Mouse (Mus musculus) CH12.LX (cell line): ENCODE measurements around the gene Cdh10. TPM values are rescaled to one million over a fixed set of nuclear protein-coding genes. Genes with fewer than 3 reads are reported as not detected.

ENCODE experiments used
- DNase-seq: peaks from one replicate; pipeline ENCODE4 v3.0.0-alpha.2; 2013; ENCODE audit errors: extremely low read depth
- H3K27ac ChIP-seq: 2 replicates; pipeline ENCODE4 v1.5.1; 2012; ENCODE audit warnings: low read depth, mild to moderate bottlenecking, control low read depth, moderate library complexity; ENCODE audit not compliant: insufficient read depth
- H3K27me3 ChIP-seq: replicated peaks from 2 replicates; pipeline ENCODE3; 2012; ENCODE audit warnings: inconsistent platforms
- H3K36me3 ChIP-seq, 2 experiments: replicated peaks in 1 of 2; 2 replicates each; pipeline versions ENCODE3 to v1.6.1; 2012; ENCODE audit warnings: inconsistent platforms in 1 of 2, low read length in 1 of 2, mild to moderate bottlenecking in 1 of 2, mixed read lengths in 1 of 2, moderate library complexity in 1 of 2; ENCODE audit not compliant: control insufficient read depth in 1 of 2, insufficient read depth in 1 of 2
- H3K4me1 ChIP-seq, 2 experiments: 2 replicates each; pipeline ENCODE4 v1.6.1; 2012; ENCODE audit warnings: inconsistent platforms in 1 of 2, moderate library complexity in 1 of 2; ENCODE audit not compliant: insufficient read depth in 2 of 2, control insufficient read depth in 1 of 2
- H3K4me2 ChIP-seq: 2 replicates; pipeline ENCODE4 v1.6.1; 2012; ENCODE audit warnings: low read depth, mild to moderate bottlenecking, control low read depth; ENCODE audit not compliant: poor library complexity, insufficient read depth, severe bottlenecking
- H3K4me3 ChIP-seq, 3 experiments: fragments of 150-350 bp in 1 of 3; sonication (generic) in 1 of 3; replicated peaks in 1 of 3; 2 replicates each; pipeline versions ENCODE3 to v1.5.1; 2011 to 2012; ENCODE audit warnings: low read depth in 2 of 3, low read length in 2 of 3, mild to moderate bottlenecking in 2 of 3, moderate library complexity in 2 of 3, control low read depth in 1 of 3, improper control_type of control experiment in 1 of 3, inconsistent platforms in 1 of 3, mixed read lengths in 1 of 3; ENCODE audit not compliant: poor library complexity in 1 of 3
- H3K79me2 ChIP-seq: replicated peaks from 2 replicates; pipeline ENCODE4 v1.6.1; 2012; ENCODE audit warnings: mild to moderate bottlenecking, moderate library complexity; ENCODE audit not compliant: control insufficient read depth, poor library complexity, insufficient read depth, severe bottlenecking; ENCODE audit errors: extremely low read depth
- H3K9ac ChIP-seq: 2 replicates; pipeline ENCODE4 v1.6.1; 2012; ENCODE audit warnings: low read depth, mild to moderate bottlenecking, control low read depth, moderate library complexity; ENCODE audit not compliant: insufficient read depth
- H3K9me3 ChIP-seq: replicated peaks from 2 replicates; pipeline ENCODE3; 2012; ENCODE audit warnings: low read length, inconsistent platforms, mixed read lengths
- CHD1 ChIP-seq: IDR thresholded peaks from 2 replicates; pipeline ENCODE4 v1.6.1; 2012; ENCODE audit warnings: low read depth, low read length, improper control_type of control experiment, inconsistent platforms
- CTCF ChIP-seq, 2 experiments: IDR thresholded peaks in 1 of 2; conservative IDR thresholded peaks in 1 of 2; 2 replicates each; pipeline ENCODE4 v1.5.1; 2011 to 2012; ENCODE audit warnings: low read depth in 2 of 2, low read length in 2 of 2, improper control_type of control experiment in 1 of 2, inconsistent platforms in 1 of 2, mild to moderate bottlenecking in 1 of 2, moderate library complexity in 1 of 2
- E2F4 ChIP-seq: IDR thresholded peaks from 2 replicates; pipeline ENCODE4 v1.6.1; 2011; ENCODE audit warnings: low read depth, low read length, improper control_type of control experiment; ENCODE audit not compliant: insufficient replicate concordance
- ELF1 ChIP-seq: IDR thresholded peaks from 2 replicates; pipeline ENCODE4 v1.6.1; 2014; ENCODE audit warnings: low read depth, mild to moderate bottlenecking, inconsistent platforms, low read length, improper control_type of control experiment
- EP300 ChIP-seq: IDR thresholded peaks from 2 replicates; pipeline ENCODE4 v1.6.1; 2011; ENCODE audit warnings: low read length, improper control_type of control experiment
- ETS1 ChIP-seq: conservative IDR thresholded peaks from 2 replicates; pipeline ENCODE4 v1.6.1; 2012; ENCODE audit warnings: low read depth, mild to moderate bottlenecking, inconsistent platforms, low read length, improper control_type of control experiment, moderate library complexity
- GABPA ChIP-seq: IDR thresholded peaks from 2 replicates; pipeline ENCODE4 v1.6.1; 2012; ENCODE audit warnings: low read depth, low read length, improper control_type of control experiment, inconsistent platforms; ENCODE audit not compliant: insufficient replicate concordance
- HCFC1 ChIP-seq: IDR thresholded peaks from 2 replicates; pipeline ENCODE4 v1.6.1; 2012; ENCODE audit warnings: low read depth, mild to moderate bottlenecking, inconsistent platforms, low read length, improper control_type of control experiment
- JUN ChIP-seq: IDR thresholded peaks from 2 replicates; pipeline ENCODE4 v1.6.1; 2011; ENCODE audit warnings: low read depth, mild to moderate bottlenecking, low read length, improper control_type of control experiment, moderate library complexity; ENCODE audit not compliant: insufficient read depth
- JUND ChIP-seq: conservative IDR thresholded peaks from 2 replicates; pipeline ENCODE4 v1.6.1; 2011; ENCODE audit warnings: low read depth, low read length, improper control_type of control experiment
- MAX ChIP-seq: IDR thresholded peaks from 2 replicates; pipeline ENCODE4 v1.6.1; 2011; ENCODE audit warnings: low read length, improper control_type of control experiment
- MAZ ChIP-seq: IDR thresholded peaks from 2 replicates; pipeline ENCODE4 v1.6.1; 2012; ENCODE audit warnings: low read depth, mild to moderate bottlenecking, inconsistent platforms, low read length, improper control_type of control experiment, moderate library complexity
- MEF2A ChIP-seq: IDR thresholded peaks from 2 replicates; pipeline ENCODE4 v1.6.1; 2014; ENCODE audit warnings: low read depth, mild to moderate bottlenecking, inconsistent platforms, low read length, improper control_type of control experiment, borderline replicate concordance
- MXI1 ChIP-seq: IDR thresholded peaks from 2 replicates; pipeline ENCODE4 v1.6.1; 2011; ENCODE audit warnings: mild to moderate bottlenecking, low read depth, low read length, improper control_type of control experiment
- NRF1 ChIP-seq: IDR thresholded peaks from 2 replicates; pipeline ENCODE4 v1.6.1; 2014; ENCODE audit warnings: low read depth, mild to moderate bottlenecking, inconsistent platforms, low read length, improper control_type of control experiment, moderate library complexity
- PAX5 ChIP-seq: IDR thresholded peaks from 2 replicates; pipeline ENCODE4 v1.6.1; 2012; ENCODE audit warnings: low read length, inconsistent platforms, mixed read lengths
- POLR2AphosphoS2 ChIP-seq: IDR thresholded peaks from 2 replicates; pipeline ENCODE4 v1.6.1; 2011; ENCODE audit warnings: low read depth, low read length, improper control_type of control experiment
- RAD21 ChIP-seq: IDR thresholded peaks from 2 replicates; pipeline ENCODE4 v1.6.1; 2011; ENCODE audit warnings: low read depth, mild to moderate bottlenecking, low read length, improper control_type of control experiment, moderate library complexity
- RCOR1 ChIP-seq: conservative IDR thresholded peaks from 2 replicates; pipeline ENCODE4 v1.6.1; 2012; ENCODE audit warnings: low read depth, mild to moderate bottlenecking, inconsistent platforms, low read length, improper control_type of control experiment
- SMC3 ChIP-seq: IDR thresholded peaks from 2 replicates; pipeline ENCODE4 v1.6.1; 2011; ENCODE audit warnings: low read depth, low read length, improper control_type of control experiment
- TBP ChIP-seq: conservative IDR thresholded peaks from 2 replicates; pipeline ENCODE4 v1.6.1; 2011; ENCODE audit warnings: low read depth, low read length, improper control_type of control experiment
- TCF12 ChIP-seq: IDR thresholded peaks from 2 replicates; pipeline ENCODE4 v1.6.1; 2014; ENCODE audit warnings: low read depth, mild to moderate bottlenecking, inconsistent platforms, low read length, improper control_type of control experiment
- UBTF ChIP-seq: IDR thresholded peaks from 2 replicates; pipeline ENCODE4 v1.6.1; 2012; ENCODE audit warnings: low read depth, mild to moderate bottlenecking, inconsistent platforms, low read length, improper control_type of control experiment, moderate library complexity
- ZKSCAN1 ChIP-seq: IDR thresholded peaks from 2 replicates; pipeline ENCODE4 v1.6.1; 2012; ENCODE audit warnings: low read depth, inconsistent platforms, low read length, improper control_type of control experiment, borderline replicate concordance
- ZMIZ1 ChIP-seq: IDR thresholded peaks from 2 replicates; pipeline ENCODE4 v1.6.1; 2012; ENCODE audit warnings: low read depth, mild to moderate bottlenecking, inconsistent platforms, low read length, improper control_type of control experiment
- ZNF384 ChIP-seq: IDR thresholded peaks from 2 replicates; pipeline ENCODE4 v1.6.1; 2012; ENCODE audit warnings: low read depth, low read length, improper control_type of control experiment, inconsistent platforms
- dilution Hi-C: fragments of 300-500 bp; cut with MboI; formaldehyde crosslinking; loops from 2 replicates; pipeline ENCODE4 v1.14.3; 2020; ENCODE audit warnings: low sequenced_read_pairs; ENCODE audit not compliant: extremely low pct_unique_long_range_greater_than_20kb, extremely low pct_ligation_motif_present
- in situ Hi-C: fragments of 300-500 bp; cut with MboI; formaldehyde crosslinking; loops from 3 replicates; pipeline ENCODE4 v1.14.3; 2019; ENCODE audit warnings: low sequenced_read_pairs, low pct_ligation_motif_present, low pct_unique_long_range_greater_than_20kb, mixed read lengths
- polyA plus RNA-seq: library from polyadenylated mRNA; unstranded; fragments of >175 nt; gene quantifications from 2 replicates; pipeline ENCODE4 v1.2.1, GENCODE M21; 2012; ENCODE audit warnings: low read depth; ENCODE audit not compliant: insufficient read length
- total RNA-seq, 2 experiments: library from RNA; depleted of rRNA; stranded (reverse); fragments of 300-350 nt in 1 of 2; fragments of >200 nt in 1 of 2; gene quantifications; 2 replicates each; pipeline ENCODE4 v1.2.3; 2012 to 2014

Gene Cdh10
- total and polyA plus RNA-seq, 3 experiments = not detected

DNA sequence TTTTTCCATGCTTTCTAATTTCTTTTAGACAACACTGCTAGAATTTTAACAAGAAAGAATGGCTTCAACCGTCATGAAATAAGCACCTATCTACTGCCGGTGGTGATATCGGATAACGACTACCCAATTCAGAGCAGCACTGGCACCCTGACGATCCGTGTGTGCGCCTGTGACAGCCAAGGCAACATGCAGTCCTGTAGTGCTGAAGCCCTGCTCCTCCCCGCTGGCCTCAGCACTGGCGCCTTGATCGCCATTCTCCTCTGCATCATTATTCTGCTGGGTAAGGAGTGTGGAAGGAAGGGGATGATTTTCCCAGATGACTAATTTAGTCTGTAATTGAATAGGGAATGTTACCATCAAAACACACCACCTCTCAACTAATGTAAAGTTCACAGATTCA lies 192.1 kb downstream of the Cdh10 start:
- H3K4me1 ChIP-seq = no peaks in the 10 kb centered on the region
- H3K9me3 ChIP-seq = peaks cover 37% of the 10 kb centered on the region
- no peaks in the 10 kb centered on the region for H3K36me3 ChIP-seq
- dilution Hi-C loops = no loop called here
- H3K9ac ChIP-seq = no peak overlapping the region
- no peak overlapping the region for H3K4me2 ChIP-seq
- H3K27ac ChIP-seq = no peak overlapping the region
- in situ Hi-C loops = no loop called here
- no peaks in the 10 kb centered on the region for H3K27me3 ChIP-seq
- no peaks in the 10 kb centered on the region for H3K79me2 ChIP-seq
- no peak for DNase-seq
- peak overlapping the region in 1 of 3 experiments; percentile 10 for H3K4me3 ChIP-seq
- TF ChIP-seq GABPA (no peak), ZMIZ1 (no peak), MAZ (no peak), SMC3 (no peak), JUND (no peak), ELF1 (no peak), HCFC1 (no peak), MAX (no peak), ZNF384 (no peak)

DNA sequence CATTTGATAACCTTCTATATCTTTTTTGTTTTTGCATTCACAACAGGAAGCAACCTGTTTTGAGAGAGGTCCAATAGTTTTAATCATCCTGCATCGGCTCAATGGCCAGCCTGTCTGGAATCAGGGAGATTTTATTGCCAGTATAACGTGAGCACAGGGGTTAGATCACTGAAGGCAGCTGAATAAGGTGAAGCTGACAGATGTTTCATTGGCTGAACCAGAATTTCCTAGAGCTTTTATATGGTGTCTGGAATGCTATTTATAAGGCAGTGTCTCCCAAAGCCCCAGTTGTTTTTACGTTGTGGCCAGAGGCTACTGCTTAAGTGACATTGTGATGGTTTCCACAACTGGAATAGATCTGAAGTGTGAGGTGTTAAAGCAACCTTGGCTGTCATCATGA lies 214.2 kb downstream of the Cdh10 start:
- H3K4me1 ChIP-seq = no peaks in the 10 kb centered on the region

GRCm38 (mm10) chr15:19040077-19040476 lies 221.3 kb downstream of the Cdh10 start:
- no peaks in the 10 kb centered on the region for H3K4me1 ChIP-seq
- H3K79me2 ChIP-seq = no peaks in the 10 kb centered on the region
- dilution Hi-C loops = no loop called here
- H3K9ac ChIP-seq = no peak overlapping the region
- in situ Hi-C loops = no loop called here
- no peak for DNase-seq
- H3K9me3 ChIP-seq = peaks cover 24% of the 10 kb centered on the region
- H3K27me3 ChIP-seq = no peaks in the 10 kb centered on the region
- H3K36me3 ChIP-seq = no peaks in the 10 kb centered on the region
- no peak overlapping the region for H3K4me2 ChIP-seq
- no peak overlapping the region for H3K4me3 ChIP-seq
- no peak overlapping the region for H3K27ac ChIP-seq
- TF ChIP-seq CTCF (conservative IDR thresholded peaks at IDR 0.05 in 1 of 2, IDR thresholded peaks at IDR 0.05 in 1 of 2; ENCODE audit: low read depth in 2 of 2, low read length in 2 of 2) (no peak), HCFC1 (no peak), ZKSCAN1 (no peak), JUN (no peak), RCOR1 (no peak), CHD1 (no peak), ETS1 (no peak), MEF2A (no peak), NRF1 (no peak), TCF12 (no peak), EP300 (no peak), MXI1 (no peak), GABPA (no peak), TBP (no peak), E2F4 (no peak), RAD21 (no peak), UBTF (no peak)
- TF ChIP-seq, all 38 proteins: peak for 0

More for the DNA sequence above, 214.2 kb downstream of the Cdh10 start:
- Histone ChIP-seq H3K9me3 (peaks cover 51% of the 10 kb centered on the region), H3K79me2 (no peaks in the 10 kb centered on the region), H3K9ac (no peak overlapping the region), H3K36me3 (no peaks in the 10 kb centered on the region), H3K4me3 (no peak overlapping the region), H3K4me2 (no peak overlapping the region), H3K27me3 (no peaks in the 10 kb centered on the region), H3K27ac (no peak overlapping the region)
- no peak for DNase-seq
- in situ Hi-C loops = no loop called here
- dilution Hi-C loops = no loop called here
- no peak for TF ChIP-seq POLR2AphosphoS2
- TF ChIP-seq TBP = no peak
- no peak for TF ChIP-seq PAX5
